Mouse (Mus musculus): ENCODE data around the gene Slco2b1. TPM values are rescaled to one million over a fixed set of nuclear protein-coding genes. Genes with fewer than 3 reads are reported as not detected.

Gene Slco2b1
- polyA plus RNA-seq, 2 experiments, result 0.11 to 0.12 TPM

DNA sequence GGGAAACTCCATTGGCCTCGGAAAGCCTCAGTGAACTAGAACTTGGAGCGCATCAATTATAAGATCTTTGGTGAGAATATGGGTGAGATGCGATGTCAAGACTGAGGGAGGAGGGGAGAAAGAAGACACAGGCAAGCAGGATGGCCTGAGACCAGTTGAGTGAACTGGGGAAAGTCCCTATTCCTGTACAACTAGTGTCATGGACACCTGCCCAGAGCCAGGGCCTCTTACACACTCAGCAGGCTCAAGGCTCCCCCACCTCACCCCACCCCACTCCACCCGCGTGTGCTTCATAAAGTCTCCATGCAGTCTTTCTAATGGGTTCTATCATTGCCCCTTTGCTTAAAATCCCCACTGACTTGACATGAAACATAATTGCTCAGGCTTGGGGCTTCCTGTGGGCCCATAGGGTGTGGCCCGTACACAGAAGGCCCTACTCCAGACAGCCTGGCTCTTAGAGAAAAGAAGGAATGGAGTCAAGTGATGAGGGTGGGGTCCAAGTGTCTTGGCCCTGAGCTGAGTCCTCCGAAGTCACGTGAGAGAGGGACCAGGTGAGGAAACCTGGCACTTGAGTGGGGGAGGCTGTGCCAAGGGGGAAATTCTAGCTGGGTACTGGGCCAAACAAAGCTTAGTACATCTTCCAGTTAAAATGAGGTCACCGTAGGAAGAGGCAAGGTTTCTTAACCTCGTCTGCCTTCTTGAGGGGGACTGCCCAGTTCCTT lies 45.2 kb downstream of the Slco2b1 start:
- H3K4me2 ChIP-seq (ENCODE audit: low read depth), result no peak overlapping the region
- ATAC-seq (ENCODE audit: insufficient read depth) (no peak), DNase-seq (ENCODE audit: low read depth in 3 of 3, low spot score in 3 of 3) (no peak)
- H3K9ac ChIP-seq (replicated peaks), result no peak overlapping the region
- H3K4me3 ChIP-seq (ENCODE audit: insufficient read depth in 1 of 2, low read depth in 2 of 2, low read length in 2 of 2), result no peak overlapping the region
- no peaks in the 10 kb centered on the region for H3K4me1 ChIP-seq (replicated peaks; ENCODE audit: control insufficient read depth in 2 of 2, insufficient read depth in 2 of 2, low read length in 1 of 2)
- no peak overlapping the region for H3K27ac ChIP-seq
- 80% methylated on average over 10 of the region's 10 CpGs for WGBS (ENCODE audit: insufficient replicate concordance)
- H3K36me3 ChIP-seq (replicated peaks; ENCODE audit: control insufficient read depth, insufficient read depth, low read depth), result no peaks in the 10 kb centered on the region
- TF ChIP-seq CTCF (IDR thresholded peaks at IDR 0.05; ENCODE audit: low read depth) (no peak), EP300 (IDR thresholded peaks at IDR 0.05; ENCODE audit: low read depth) (no peak)
- H3K27me3 ChIP-seq (ENCODE audit: control insufficient read depth, insufficient read depth, low read length), result no peaks in the 10 kb centered on the region
- no peaks in the 10 kb centered on the region for H3K9me3 ChIP-seq (ENCODE audit: control insufficient read depth, low read length)

DNA sequence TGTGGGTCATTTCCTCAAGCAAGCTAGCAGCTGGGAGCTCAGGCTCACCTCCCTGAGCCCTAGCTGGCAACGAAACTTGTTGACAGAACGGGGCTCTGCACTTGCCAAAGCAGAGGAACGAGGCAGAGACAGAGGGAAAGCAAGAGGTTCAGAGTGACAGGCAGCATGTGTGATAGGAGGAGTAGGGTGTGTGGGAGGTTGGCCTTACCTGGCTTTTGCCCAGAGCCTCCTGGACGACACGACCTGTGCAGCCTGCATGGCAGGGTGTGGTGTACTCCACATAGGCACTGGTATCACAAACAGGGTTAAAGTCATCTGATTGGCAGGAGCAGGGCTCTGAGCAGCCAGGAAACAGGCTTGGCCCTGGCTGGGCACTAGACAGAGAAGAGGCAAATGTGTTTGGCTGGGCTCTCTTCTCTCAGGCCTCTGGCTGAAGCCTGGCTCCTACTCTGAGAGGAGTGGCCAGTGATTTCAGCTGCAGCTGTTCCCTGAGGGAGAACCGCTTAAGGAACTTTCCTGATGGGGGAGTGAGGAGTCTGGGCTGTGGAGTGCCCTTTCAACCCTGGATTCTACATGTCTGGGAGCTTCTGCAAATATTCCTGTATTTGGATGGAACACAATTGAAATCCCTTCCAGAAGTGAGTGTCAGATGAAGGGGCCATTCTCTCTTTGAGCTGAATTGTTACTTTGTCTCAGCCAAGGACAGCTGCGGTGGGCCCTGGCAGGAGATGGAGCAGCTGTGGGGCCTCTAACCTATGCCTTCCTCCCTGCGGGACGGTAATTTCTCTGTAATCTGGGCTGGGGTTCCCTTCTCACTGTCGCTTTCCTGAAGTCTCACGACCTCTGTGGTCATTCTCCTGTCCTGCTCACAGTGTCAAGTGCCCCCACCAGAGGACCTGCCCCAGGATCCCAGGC lies 46.3 kb downstream of the Slco2b1 start:
- Histone ChIP-seq H3K27me3 (ENCODE audit: control insufficient read depth, insufficient read depth, low read length) (no peaks in the 10 kb centered on the region; the same call in 1 of the 2 replicates), H3K4me2 (ENCODE audit: low read depth) (no peak overlapping the region), H3K4me3 (ENCODE audit: insufficient read depth in 1 of 2, low read depth in 2 of 2, low read length in 2 of 2) (no peak overlapping the region), H3K36me3 (replicated peaks; ENCODE audit: control insufficient read depth, insufficient read depth, low read depth) (no peaks in the 10 kb centered on the region), H3K4me1 (replicated peaks; ENCODE audit: control insufficient read depth in 2 of 2, insufficient read depth in 2 of 2, low read length in 1 of 2) (no peaks in the 10 kb centered on the region), H3K27ac (no peak overlapping the region), H3K9me3 (ENCODE audit: control insufficient read depth, low read length) (no peaks in the 10 kb centered on the region), H3K9ac (replicated peaks) (no peak overlapping the region)
- DNase-seq (ENCODE audit: low read depth in 3 of 3, low spot score in 3 of 3) (no peak), ATAC-seq (ENCODE audit: insufficient read depth) (no peak)
- TF ChIP-seq EP300 (IDR thresholded peaks at IDR 0.05; ENCODE audit: low read depth) (no peak), CTCF (IDR thresholded peaks at IDR 0.05; ENCODE audit: low read depth) (no peak)
- WGBS (ENCODE audit: insufficient replicate concordance), result 54% methylated on average over 11 of the region's 11 CpGs

DNA sequence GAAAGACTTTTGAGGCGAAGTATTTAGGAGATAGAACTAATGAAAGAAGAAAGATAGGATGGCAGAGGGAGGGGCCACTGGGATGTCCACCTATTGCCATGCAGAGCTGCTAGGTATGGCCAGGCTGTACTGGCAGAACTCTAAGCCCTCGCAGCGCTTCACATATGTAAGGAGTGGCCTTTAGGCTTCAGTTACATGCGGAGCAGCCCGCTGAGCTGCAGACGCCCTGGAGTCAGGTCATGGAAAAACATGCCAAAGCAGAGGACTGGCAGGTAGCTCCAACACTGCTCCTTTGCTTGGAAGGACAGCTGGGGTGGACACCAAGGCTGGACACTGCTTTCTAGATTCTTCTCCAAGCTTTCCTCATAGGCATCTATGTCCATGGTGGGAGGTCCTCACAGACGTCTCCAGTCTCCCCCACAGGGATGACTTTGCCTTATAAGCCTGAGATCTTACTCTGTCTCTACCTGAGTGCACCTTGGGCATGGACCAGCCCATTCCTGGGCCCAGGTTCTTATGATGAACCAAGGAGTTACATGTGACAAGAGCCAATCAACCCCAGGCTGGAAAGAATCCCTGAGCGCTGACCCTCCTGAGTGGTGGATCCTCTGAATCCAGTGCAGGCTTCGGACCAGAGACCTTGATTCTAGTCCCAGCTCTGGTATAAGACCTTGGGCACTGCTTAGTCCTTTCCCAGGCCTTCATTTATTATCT lies 47.5 kb downstream of the Slco2b1 start:
- Histone ChIP-seq H3K27ac (no peak overlapping the region), H3K9me3 (ENCODE audit: control insufficient read depth, low read length) (no peaks in the 10 kb centered on the region), H3K9ac (replicated peaks) (no peak overlapping the region), H3K4me2 (ENCODE audit: low read depth) (no peak overlapping the region), H3K4me1 (replicated peaks; ENCODE audit: control insufficient read depth in 2 of 2, insufficient read depth in 2 of 2, low read length in 1 of 2) (no peaks in the 10 kb centered on the region), H3K4me3 (ENCODE audit: insufficient read depth in 1 of 2, low read depth in 2 of 2, low read length in 2 of 2) (no peak overlapping the region), H3K36me3 (replicated peaks; ENCODE audit: control insufficient read depth, insufficient read depth, low read depth) (no peaks in the 10 kb centered on the region), H3K27me3 (ENCODE audit: control insufficient read depth, insufficient read depth, low read length) (no peaks in the 10 kb centered on the region; the same call in 1 of the 2 replicates)
- no peak for DNase-seq (ENCODE audit: low read depth in 3 of 3, low spot score in 3 of 3)
- no peak for ATAC-seq (ENCODE audit: insufficient read depth)
- TF ChIP-seq EP300 (IDR thresholded peaks at IDR 0.05; ENCODE audit: low read depth), result no peak
- TF ChIP-seq CTCF (IDR thresholded peaks at IDR 0.05; ENCODE audit: low read depth), result no peak
- WGBS (ENCODE audit: insufficient replicate concordance), result 62% methylated on average over 9 of the region's 9 CpGs

DNA sequence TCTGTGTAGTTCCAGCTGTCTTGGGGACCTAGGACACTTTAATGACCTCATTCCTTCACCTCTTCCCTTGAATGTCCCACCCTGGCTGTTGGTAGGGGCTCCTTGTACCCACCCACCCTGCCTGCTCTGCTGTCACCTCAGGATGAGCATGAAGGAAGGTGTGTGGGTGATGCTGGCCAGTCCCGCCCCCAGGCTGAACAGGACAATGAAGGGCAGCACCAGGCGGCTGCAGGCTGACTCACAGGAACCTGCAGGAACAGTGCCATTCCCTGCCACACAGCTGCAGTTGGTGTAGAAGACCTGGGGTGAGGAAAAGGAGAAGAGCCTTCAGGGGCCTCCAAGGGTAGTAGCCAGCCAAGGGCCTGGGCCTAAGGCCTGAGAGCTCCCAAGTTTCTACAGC lies 48.8 kb downstream of the Slco2b1 start:
- no peak for TF ChIP-seq EP300 (IDR thresholded peaks at IDR 0.05; ENCODE audit: low read depth)
- TF ChIP-seq CTCF (IDR thresholded peaks at IDR 0.05; ENCODE audit: low read depth), result no peak
- no peaks in the 10 kb centered on the region; the same call in 1 of the 2 replicates for H3K27me3 ChIP-seq (ENCODE audit: control insufficient read depth, insufficient read depth, low read length)
- ATAC-seq (ENCODE audit: insufficient read depth), result no peak
- no peaks in the 10 kb centered on the region for H3K4me1 ChIP-seq (replicated peaks; ENCODE audit: control insufficient read depth in 2 of 2, insufficient read depth in 2 of 2, low read length in 1 of 2)
- H3K4me3 ChIP-seq (ENCODE audit: insufficient read depth in 1 of 2, low read depth in 2 of 2, low read length in 2 of 2), result no peak overlapping the region
- no peaks in the 10 kb centered on the region for H3K9me3 ChIP-seq (ENCODE audit: control insufficient read depth, low read length)
- no peak overlapping the region for H3K27ac ChIP-seq
- 45% methylated on average over 2 of the region's 2 CpGs for WGBS (ENCODE audit: insufficient replicate concordance)
- no peak for DNase-seq (ENCODE audit: low read depth in 3 of 3, low spot score in 3 of 3)
- H3K9ac ChIP-seq (replicated peaks), result no peak overlapping the region
- no peaks in the 10 kb centered on the region for H3K36me3 ChIP-seq (replicated peaks; ENCODE audit: control insufficient read depth, insufficient read depth, low read depth)
- H3K4me2 ChIP-seq (ENCODE audit: low read depth), result no peak overlapping the region
